Mouse (Mus musculus) embryonic facial prominence, embryonic 10.5 days (tissue): ENCODE results near the gene Scube2. TPM values are rescaled to one million over a fixed set of nuclear protein-coding genes. Genes with fewer than 3 reads are reported as not detected.

Experiments
- DNase-seq: peaks from one replicate; pipeline ENCODE4 v3.0.0-alpha.2; 2017; ENCODE audit warnings: low spot score
- H3K27ac ChIP-seq: fragments of 300-500 bp; sonication (generic); replicated peaks from 2 replicates; pipeline ENCODE4 v1.5.1; 2016; ENCODE audit warnings: mild to moderate bottlenecking
- H3K27me3 ChIP-seq: fragments of 300-500 bp; sonication (generic); replicated peaks from 2 replicates; pipeline ENCODE4 v1.6.1; 2016; ENCODE audit warnings: low read depth, mild to moderate bottlenecking; ENCODE audit not compliant: poor library complexity, severe bottlenecking
- H3K36me3 ChIP-seq: fragments of 300-500 bp; sonication (generic); replicated peaks from 2 replicates; pipeline ENCODE4 v1.6.1; 2016; ENCODE audit warnings: mild to moderate bottlenecking, moderate library complexity
- H3K4me1 ChIP-seq: fragments of 300-500 bp; sonication (generic); 2 replicates; pipeline ENCODE4 v1.6.1; 2016
- H3K4me3 ChIP-seq: fragments of 300-500 bp; sonication (generic); 2 replicates; pipeline ENCODE4 v1.5.1; 2016; ENCODE audit warnings: mild to moderate bottlenecking, moderate library complexity
- H3K9me3 ChIP-seq: fragments of 300-500 bp; sonication (generic); 2 replicates; pipeline ENCODE4 v1.6.1; 2016; ENCODE audit warnings: mild to moderate bottlenecking
- WGBS: fragments of 180-500 bp; shearing (Covaris S2); methylation state at CpG from one replicate; pipeline ENCODE4 v1.1.7; 2016; 5-methylcytosine and 5-hydroxymethylcytosine counted together
- polyA plus RNA-seq: library from polyadenylated mRNA; unstranded; fragments of >200 nt; fragmentation: Nextera tagmentation; extraction: Ambion mirVana; gene quantifications from 2 replicates; pipeline ENCODE4 v1.2.1, GENCODE M21; 2016

Scube2 gene
- polyA plus RNA-seq, 1 experiment from 2014 or later: 0.77 TPM

DNA sequence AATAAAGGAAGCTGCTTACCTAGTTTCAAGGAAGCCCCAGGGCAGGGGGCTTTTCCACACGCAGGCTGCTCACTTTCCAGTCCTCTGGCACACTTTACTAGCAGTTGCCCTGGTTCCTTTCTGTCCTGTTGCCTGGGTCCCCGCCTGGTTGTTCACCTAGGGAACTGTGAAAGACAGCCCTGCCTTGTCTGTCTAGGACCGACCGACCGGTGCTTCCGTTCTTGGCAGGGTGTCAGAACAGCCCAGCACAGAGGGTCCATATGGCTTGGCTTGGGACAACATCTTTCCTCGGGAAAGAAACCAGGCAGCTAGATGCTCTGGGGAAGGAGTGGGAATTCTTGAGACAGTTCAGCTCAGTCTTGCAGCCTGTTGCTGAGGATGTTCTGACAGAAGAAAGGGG is 82.2 kb downstream of the Scube2 start:
- DNase-seq: no peak
- Histone ChIP-seq H3K27me3 (peaks cover 63% of the 10 kb centered on the region), H3K4me1 (peaks cover 13% of the 10 kb centered on the region), H3K27ac (no peak overlapping the region), H3K4me3 (no peak overlapping the region), H3K36me3 (no peaks in the 10 kb centered on the region), H3K9me3 (no peaks in the 10 kb centered on the region)
- WGBS: 55% methylated on average over 7 of the region's 7 CpGs

DNA sequence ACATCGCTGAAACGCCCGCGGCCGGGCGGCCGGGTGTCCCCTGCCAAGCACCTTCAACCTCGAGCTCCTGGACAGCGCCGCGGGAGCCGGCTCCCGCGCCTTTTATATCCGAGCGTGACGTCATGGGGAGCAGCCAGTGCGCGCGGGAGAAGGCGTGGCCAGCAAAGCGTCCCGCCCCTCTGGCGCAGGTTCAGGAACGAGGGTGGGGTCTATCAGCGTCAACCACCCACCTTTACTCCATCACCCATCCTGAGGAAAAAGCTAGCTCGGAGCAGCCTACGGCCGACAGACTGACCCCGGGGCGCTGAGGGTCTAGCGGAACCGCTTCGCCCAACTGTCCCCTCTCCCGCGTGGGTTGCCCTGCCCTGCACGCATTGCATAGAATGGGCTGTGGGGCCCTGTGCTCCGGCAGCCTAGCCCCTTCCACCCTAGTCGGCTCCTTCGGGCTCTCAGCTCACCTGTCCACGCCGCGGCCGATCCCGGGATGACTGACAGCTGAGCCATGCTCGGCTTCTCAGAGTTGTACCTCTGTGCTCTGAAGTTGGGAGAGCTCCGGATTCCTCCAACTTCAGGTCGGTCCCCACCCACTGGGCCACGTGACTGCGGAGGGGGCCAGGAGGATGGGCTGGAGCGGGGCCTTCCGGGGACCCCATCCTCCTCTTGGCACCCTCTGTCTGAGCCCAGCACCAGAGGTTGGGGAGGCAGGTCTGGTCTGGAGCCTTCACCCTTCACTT is 83.8 kb downstream of the Scube2 start, which contains the start of gene Nrip3:
Gene Nrip3 (minus strand): TSS at position 556 of the 734 bp plus-strand sequence.
- H3K4me3 ChIP-seq: peak within 1 kb of the TSS; percentile 64
- H3K9me3 ChIP-seq: no peaks in the 10 kb centered on the region
- DNase-seq: peak; percentile 87
- peaks cover 71% of the 10 kb centered on the region for H3K27me3 ChIP-seq
- 2% methylated on average over 52 of the region's 52 CpGs for WGBS
- no peak within 1 kb of the TSS for H3K27ac ChIP-seq
- no peaks in the 10 kb centered on the region for H3K36me3 ChIP-seq
- peaks cover 13% of the 10 kb centered on the region for H3K4me1 ChIP-seq

DNA sequence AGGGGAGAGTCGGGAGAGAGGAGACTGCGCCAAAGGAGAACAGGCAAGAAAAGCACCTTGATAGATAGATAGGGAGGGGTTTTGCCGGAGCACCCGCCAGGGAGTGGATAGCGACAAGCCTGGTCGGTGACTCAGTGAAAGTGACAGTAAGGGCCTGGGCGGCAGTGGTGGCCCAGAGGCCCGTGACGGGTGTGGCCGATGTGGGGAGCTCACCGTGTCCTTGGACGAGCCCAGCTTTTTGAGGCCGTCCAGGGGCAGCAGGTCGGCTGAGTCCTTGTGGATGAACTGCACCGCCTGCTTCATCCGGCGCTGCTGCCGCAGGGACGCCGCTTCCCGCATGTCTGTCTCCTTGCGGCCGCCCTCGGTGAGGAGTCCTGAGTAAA is 84.4 kb downstream of the Scube2 start:
- H3K27me3 ChIP-seq: peaks cover 71% of the 10 kb centered on the region
- no peaks in the 10 kb centered on the region for H3K36me3 ChIP-seq
- peaks cover 13% of the 10 kb centered on the region for H3K4me1 ChIP-seq
- H3K9me3 ChIP-seq: no peaks in the 10 kb centered on the region
- H3K27ac ChIP-seq: no peak overlapping the region
- peak overlapping the region; percentile 64 for H3K4me3 ChIP-seq
- under 1% methylated on average over 24 of the region's 24 CpGs for WGBS
- no peak for DNase-seq

- Histone ChIP-seq H3K27ac (no peak overlapping the region), H3K4me3 (no peak overlapping the region), H3K9me3 (no peaks in the 10 kb centered on the region), H3K36me3 (no peaks in the 10 kb centered on the region), H3K4me1 (no peaks in the 10 kb centered on the region), H3K27me3 (no peaks in the 10 kb centered on the region)
- no peak for DNase-seq
Observed at GRCm38 (mm10) chr7:109772251-109772650, 93.2 kb downstream of the Scube2 start.

DNA sequence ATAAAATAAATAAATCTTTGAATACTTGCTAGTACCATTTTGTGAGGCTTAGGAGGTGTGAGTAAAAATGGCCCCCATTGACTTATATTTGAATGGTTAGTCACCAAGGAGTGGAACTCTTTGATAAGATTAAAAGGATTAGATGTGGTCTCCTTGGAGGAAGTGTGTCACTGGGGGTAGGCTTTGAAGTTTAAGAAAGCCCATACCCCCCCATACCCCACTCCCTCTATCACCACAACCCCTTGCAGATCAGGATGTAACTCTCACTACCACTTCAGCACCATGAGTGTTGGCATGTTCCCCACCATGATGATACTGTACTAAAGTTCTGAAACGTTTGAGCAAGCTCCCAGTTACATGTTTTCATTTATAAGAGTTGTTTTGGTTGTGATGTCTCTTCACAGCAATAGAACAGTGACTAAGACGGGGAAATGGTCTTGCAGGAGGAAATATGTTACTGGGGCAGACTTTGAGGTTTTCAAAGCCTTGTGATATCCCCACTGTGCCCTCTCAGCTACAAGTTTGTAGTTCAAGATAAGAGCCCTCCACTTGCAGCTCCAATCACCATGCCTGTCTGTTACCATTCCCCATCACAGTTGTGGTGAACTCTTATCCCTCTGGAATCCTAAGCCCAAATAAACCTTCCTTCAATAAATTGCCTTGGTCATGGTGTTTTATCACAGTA is 96.6 kb downstream of the Scube2 start:
- WGBS: 58% methylated on average over 2 of the region's 2 CpGs
- DNase-seq: no peak

DNA sequence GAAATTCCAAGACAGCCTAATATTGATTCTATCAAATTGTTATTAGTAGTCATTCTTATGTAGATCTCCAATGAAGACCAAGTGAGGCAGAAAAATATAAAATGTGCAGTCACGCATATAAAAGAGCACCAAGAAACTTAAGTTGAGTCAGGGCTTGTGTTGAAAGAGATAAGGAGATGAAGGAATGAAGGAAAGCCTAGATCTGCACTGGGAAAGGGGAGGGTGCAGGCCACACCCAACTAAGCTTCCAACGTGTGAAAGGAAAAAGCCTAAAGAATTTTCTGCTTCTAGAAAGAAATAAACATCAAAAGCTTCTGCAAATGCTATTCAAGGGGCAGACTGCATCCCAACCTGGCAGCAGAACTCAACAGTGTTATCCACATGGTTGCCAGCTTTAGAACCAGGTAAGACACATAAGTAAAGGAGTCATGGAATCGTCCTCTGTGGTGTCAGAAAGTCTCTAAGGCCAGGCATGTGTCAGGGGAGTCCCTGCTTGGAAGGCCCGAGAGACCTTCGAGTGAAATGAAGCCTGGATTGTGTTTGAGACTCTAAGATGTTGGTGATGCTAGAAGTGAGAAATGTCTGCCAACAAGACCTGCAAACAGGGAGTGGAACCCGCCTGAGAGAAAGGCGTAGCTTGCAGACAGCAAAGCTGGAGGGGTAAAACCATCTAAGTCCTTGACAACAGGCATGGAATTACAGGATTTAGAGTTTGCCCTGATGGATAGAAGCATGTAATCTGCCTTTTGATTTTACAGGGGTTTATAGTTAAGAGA is 97.7 kb downstream of the Scube2 start:
- Histone ChIP-seq H3K27ac (no peak overlapping the region), H3K27me3 (no peaks in the 10 kb centered on the region), H3K4me3 (no peak overlapping the region), H3K4me1 (no peaks in the 10 kb centered on the region), H3K9me3 (no peaks in the 10 kb centered on the region), H3K36me3 (no peaks in the 10 kb centered on the region)
- no peak for DNase-seq
- WGBS: 82% methylated on average over 7 of the region's 7 CpGs

More for the DNA sequence above, 96.6 kb downstream of the Scube2 start:
- no peaks in the 10 kb centered on the region for H3K9me3 ChIP-seq
- no peaks in the 10 kb centered on the region for H3K36me3 ChIP-seq
- no peak overlapping the region for H3K4me3 ChIP-seq
- H3K27me3 ChIP-seq: no peaks in the 10 kb centered on the region
- no peak overlapping the region for H3K27ac ChIP-seq
- H3K4me1 ChIP-seq: no peaks in the 10 kb centered on the region

GRCm38 (mm10) chr7:109764009-109764408 is 101.5 kb downstream of the Scube2 start:
- no peak for DNase-seq
- H3K27me3 ChIP-seq: no peaks in the 10 kb centered on the region
- WGBS: 85% methylated on average over 2 of the region's 2 CpGs
- H3K4me1 ChIP-seq: no peaks in the 10 kb centered on the region
- no peaks in the 10 kb centered on the region for H3K9me3 ChIP-seq
- no peak overlapping the region for H3K27ac ChIP-seq
- no peak overlapping the region for H3K4me3 ChIP-seq
- H3K36me3 ChIP-seq: no peaks in the 10 kb centered on the region

DNA sequence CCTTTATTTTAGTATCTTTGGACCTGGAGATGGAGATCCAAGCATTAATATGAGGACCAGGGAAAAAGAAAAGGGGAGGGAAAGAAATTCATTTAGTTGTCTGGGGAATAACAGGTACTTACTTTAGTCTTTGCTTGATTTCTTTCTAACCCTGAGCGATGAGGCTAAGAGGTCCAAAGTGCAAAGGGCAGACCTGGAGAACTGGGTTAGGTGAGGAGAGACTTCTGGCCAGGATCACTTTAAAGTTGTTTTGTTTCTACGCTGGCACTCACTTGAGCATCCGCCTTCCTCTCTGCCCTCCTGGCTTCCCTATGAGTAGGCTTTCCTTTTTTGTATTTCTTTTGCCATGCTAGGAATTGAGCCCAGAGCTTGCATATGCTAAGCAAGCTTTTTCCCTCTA is 109.2 kb downstream of the Scube2 start:
- DNase-seq: no peak
- Histone ChIP-seq H3K36me3 (no peaks in the 10 kb centered on the region), H3K4me3 (no peak overlapping the region), H3K9me3 (no peaks in the 10 kb centered on the region), H3K27me3 (no peaks in the 10 kb centered on the region), H3K27ac (no peak overlapping the region), H3K4me1 (peaks cover 19% of the 10 kb centered on the region)
- WGBS: 91% methylated on average over 3 of the region's 3 CpGs

GRCm38 (mm10) chr7:109754034-109754433 is 111.4 kb downstream of the Scube2 start:
- 92% methylated on average over 8 of the region's 8 CpGs for WGBS
- peaks cover 20% of the 10 kb centered on the region for H3K4me1 ChIP-seq
- H3K27ac ChIP-seq: no peak overlapping the region
- H3K4me3 ChIP-seq: no peak overlapping the region
- DNase-seq: no peak
- H3K36me3 ChIP-seq: no peaks in the 10 kb centered on the region
- H3K27me3 ChIP-seq: no peaks in the 10 kb centered on the region
- no peaks in the 10 kb centered on the region for H3K9me3 ChIP-seq

GRCm38 (mm10) chr7:109752008-109752925 is 113.2 kb downstream of the Scube2 start, which contains the start of gene Tmem9b:
Gene Tmem9b (minus strand): TSS chr7:109752875.
- Histone ChIP-seq H3K4me3 (peak within 1 kb of the TSS; percentile 93), H3K27me3 (no peaks in the 10 kb centered on the region), H3K36me3 (no peaks in the 10 kb centered on the region), H3K9me3 (no peaks in the 10 kb centered on the region), H3K4me1 (peaks cover 20% of the 10 kb centered on the region), H3K27ac (peak within 1 kb of the TSS; percentile 89)
- peak; percentile 84 for DNase-seq
- under 1% methylated on average over 74 of the region's 74 CpGs for WGBS

DNA sequence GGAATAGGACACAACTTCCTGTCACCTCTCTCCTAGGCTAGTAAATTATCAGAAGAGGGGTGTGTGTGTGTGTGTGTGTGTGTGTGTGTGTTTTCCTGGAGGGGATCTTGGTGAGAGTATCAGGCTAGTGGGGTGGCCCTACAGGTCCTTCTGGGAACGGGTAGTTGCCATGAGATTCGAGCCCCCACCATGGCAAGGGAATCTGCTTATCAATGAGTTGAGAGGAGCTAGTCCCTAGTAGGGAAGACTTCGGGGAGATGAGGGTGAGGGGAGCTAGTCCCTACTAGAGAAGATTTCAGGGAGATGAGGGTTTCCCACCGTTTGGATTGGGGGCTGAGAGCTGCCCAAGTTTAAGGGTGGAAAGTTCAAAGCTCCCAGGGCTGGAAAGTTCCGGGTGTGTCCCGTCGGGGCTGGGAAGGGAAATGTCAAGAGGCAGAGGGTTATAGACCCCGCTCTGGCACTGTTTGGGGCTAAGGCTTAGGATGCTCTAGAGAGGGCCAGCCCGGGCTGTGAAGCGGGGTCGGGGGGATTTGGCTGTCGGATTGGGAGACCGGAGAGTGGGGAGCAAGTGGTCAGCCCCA is 114.0 kb downstream of the Scube2 start:
- Histone ChIP-seq H3K4me3 (peak overlapping the region; percentile 93), H3K36me3 (no peaks in the 10 kb centered on the region), H3K9me3 (no peaks in the 10 kb centered on the region), H3K4me1 (peaks cover 20% of the 10 kb centered on the region), H3K27ac (peak overlapping the region; percentile 89), H3K27me3 (no peaks in the 10 kb centered on the region)
- 2% methylated on average over 13 of the region's 13 CpGs for WGBS
- no peak for DNase-seq
